Mouse (Mus musculus) myocyte (in vitro differentiated cells): Measurements from ENCODE around the gene Psmd2. TPM values are rescaled to one million over a fixed set of nuclear protein-coding genes. Genes with fewer than 3 reads are reported as not detected.
"Not testable (repeated sequence)": the region's sequence is repeated elsewhere in the genome, so short reads cannot be mapped to it uniquely, and the experiment has no call there.

Experiments used
- H3K27me3 ChIP-seq: one replicate; pipeline ENCODE4 v1.6.1; 2011; ENCODE audit not compliant: control insufficient read depth, insufficient read depth, insufficient read length
- H3K36me3 ChIP-seq: one replicate; pipeline ENCODE4 v1.6.1; 2011; ENCODE audit not compliant: control insufficient read depth, insufficient read depth
- H3K4me2 ChIP-seq: one replicate; pipeline ENCODE4 v1.6.1; 2011; ENCODE audit warnings: low read depth, control low read depth
- H3K4me3 ChIP-seq: one replicate; pipeline ENCODE4 v1.5.1; 2011; ENCODE audit warnings: mild to moderate bottlenecking, control low read depth, moderate library complexity
- H3K79me2 ChIP-seq: one replicate; pipeline ENCODE4 v1.6.1; 2011; ENCODE audit not compliant: control insufficient read depth, insufficient read depth
- H3ac ChIP-seq: one replicate; pipeline ENCODE4 v1.6.1; 2011; ENCODE audit not compliant: control insufficient read depth, insufficient read length
- CEBPB ChIP-seq: IDR thresholded peaks from 2 replicates; pipeline ENCODE4 v1.6.1; 2011; ENCODE audit warnings: mild to moderate bottlenecking, moderate library complexity; ENCODE audit not compliant: poor library complexity, insufficient read depth, severe bottlenecking
- E2F4 ChIP-seq: IDR thresholded peaks from one replicate; pipeline ENCODE4 v1.6.1; 2011; ENCODE audit warnings: mild to moderate bottlenecking, control low read depth, moderate library complexity; ENCODE audit not compliant: insufficient read depth
- MAX ChIP-seq: IDR thresholded peaks from one replicate; pipeline ENCODE4 v1.6.1; 2011; ENCODE audit warnings: low read depth, mild to moderate bottlenecking, control low read depth
- MYOD1 ChIP-seq, 3 experiments: IDR thresholded peaks; one replicate each; pipeline ENCODE4 v1.6.1; 2011; ENCODE audit warnings: control low read depth in 2 of 3, low read depth in 2 of 3, mild to moderate bottlenecking in 2 of 3, moderate library complexity in 1 of 3; ENCODE audit not compliant: insufficient read length in 2 of 3, control insufficient read depth in 1 of 3
- MYOG ChIP-seq, 3 experiments: IDR thresholded peaks; one replicate each; pipeline ENCODE4 v1.6.1; 2011; ENCODE audit warnings: control low read depth in 2 of 3, low read depth in 2 of 3, mild to moderate bottlenecking in 2 of 3; ENCODE audit not compliant: insufficient read length in 2 of 3, control insufficient read depth in 1 of 3, insufficient read depth in 1 of 3
- POLR2A ChIP-seq: IDR thresholded peaks from one replicate; pipeline ENCODE4 v1.6.1; 2011; ENCODE audit warnings: low read depth, mild to moderate bottlenecking, control low read depth, moderate library complexity; ENCODE audit not compliant: insufficient read length
- POLR2AphosphoS2 ChIP-seq: IDR thresholded peaks from one replicate; pipeline ENCODE4 v1.6.1; 2011; ENCODE audit warnings: low read depth, control low read depth; ENCODE audit not compliant: insufficient read length
- REST ChIP-seq: IDR thresholded peaks from one replicate; pipeline ENCODE4 v1.6.1; 2011; ENCODE audit warnings: mild to moderate bottlenecking, control low read depth, moderate library complexity; ENCODE audit not compliant: insufficient read depth, insufficient read length
- SRF ChIP-seq: IDR thresholded peaks from one replicate; pipeline ENCODE4 v1.6.1; 2011; ENCODE audit warnings: low read depth; ENCODE audit not compliant: control insufficient read depth, insufficient read length
- TCF12 ChIP-seq: IDR thresholded peaks from one replicate; pipeline ENCODE4 v1.6.1; 2011; ENCODE audit warnings: mild to moderate bottlenecking, control low read depth; ENCODE audit not compliant: poor library complexity, insufficient read depth, severe bottlenecking
- TCF3 ChIP-seq: IDR thresholded peaks from one replicate; pipeline ENCODE4 v1.6.1; 2011; ENCODE audit warnings: low read depth, control low read depth; ENCODE audit not compliant: insufficient read length
- USF1 ChIP-seq: IDR thresholded peaks from one replicate; pipeline ENCODE4 v1.6.1; 2011; ENCODE audit warnings: low read depth, mild to moderate bottlenecking, control low read depth, moderate library complexity
- polyA plus RNA-seq: library from polyadenylated mRNA; unstranded; fragments of >200 nt; fragmentation: generic; extraction: Trizol; gene quantifications from one replicate; pipeline ENCODE4 v1.2.1, GENCODE M21; 2012; ENCODE audit warnings: missing spikeins

The Psmd2 gene
- polyA plus RNA-seq, 1 experiment = 285 TPM

GRCm38 (mm10) chr16:20653315-20653714, 1.9 kb downstream of the Psmd2 start:
- Histone ChIP-seq H3K36me3 (peaks cover 28% of the 10 kb centered on the region), H3K27me3 (no peaks in the 10 kb centered on the region), H3K4me2 (peak overlapping the region; percentile 91), H3K79me2 (peaks cover 25% of the 10 kb centered on the region), H3ac (no peak overlapping the region), H3K4me3 (peak overlapping the region; percentile 98)
- TF ChIP-seq TCF12 (no peak), CEBPB (no peak), POLR2A (no peak), MYOD1 (IDR thresholded peaks at IDR 0.05; ENCODE audit: control insufficient read depth in 1 of 3, insufficient read length in 2 of 3, low read depth in 2 of 3) (no peak), E2F4 (no peak), POLR2AphosphoS2 (no peak), USF1 (no peak), SRF (no peak), TCF3 (no peak), REST (no peak), MYOG (IDR thresholded peaks at IDR 0.05; ENCODE audit: control insufficient read depth in 1 of 3, insufficient read depth in 1 of 3, insufficient read length in 2 of 3, low read depth in 2 of 3) (no peak), MAX (no peak)

- peaks cover 12% of the 10 kb centered on the region for H3K79me2 ChIP-seq
- peaks cover 65% of the 10 kb centered on the region for H3K36me3 ChIP-seq
- H3K4me3 ChIP-seq = no peak overlapping the region
- H3K27me3 ChIP-seq = no peaks in the 10 kb centered on the region
- no peak overlapping the region for H3ac ChIP-seq
- H3K4me2 ChIP-seq = no peak overlapping the region
- TF ChIP-seq POLR2A (no peak), REST (no peak), E2F4 (no peak), USF1 (no peak), MYOD1 (IDR thresholded peaks at IDR 0.05; ENCODE audit: control insufficient read depth in 1 of 3, insufficient read length in 2 of 3, low read depth in 2 of 3) (no peak), MYOG (IDR thresholded peaks at IDR 0.05; ENCODE audit: control insufficient read depth in 1 of 3, insufficient read depth in 1 of 3, insufficient read length in 2 of 3, low read depth in 2 of 3) (no peak), CEBPB (no peak), TCF3 (no peak), SRF (no peak), MAX (no peak), TCF12 (no peak), POLR2AphosphoS2 (no peak)
Measured at GRCm38 (mm10) chr16:20657661-20658060, 6.2 kb downstream of the Psmd2 start.

- H3K4me2 ChIP-seq, H3K79me2 ChIP-seq, H3ac ChIP-seq, H3K36me3 ChIP-seq, H3K27me3 ChIP-seq, H3K4me3 ChIP-seq: not testable (repeated sequence)
Measured at GRCm38 (mm10) chr16:20668013-20668412, 16.6 kb downstream of the Psmd2 start, which contains the start of gene Eif4g1. TSS of gene Eif4g1 (plus strand) at chr16:20668313.

- no peak overlapping the region for H3K4me3 ChIP-seq
- H3K4me2 ChIP-seq = no peak overlapping the region
- no peaks in the 10 kb centered on the region for H3K36me3 ChIP-seq
- H3K27me3 ChIP-seq = no peaks in the 10 kb centered on the region
- H3ac ChIP-seq = no peak overlapping the region
- TF ChIP-seq REST = no peak
- no peak for TF ChIP-seq POLR2AphosphoS2
- TF ChIP-seq MYOG (IDR thresholded peaks at IDR 0.05; ENCODE audit: control insufficient read depth in 1 of 3, insufficient read depth in 1 of 3, insufficient read length in 2 of 3, low read depth in 2 of 3) = no peak
- TF ChIP-seq E2F4 = no peak
- no peak for TF ChIP-seq USF1
- TF ChIP-seq CEBPB = no peak
- no peak for TF ChIP-seq TCF12
- TF ChIP-seq MYOD1 (IDR thresholded peaks at IDR 0.05; ENCODE audit: control insufficient read depth in 1 of 3, insufficient read length in 2 of 3, low read depth in 2 of 3) = no peak
- no peak for TF ChIP-seq POLR2A
- no peak for TF ChIP-seq MAX
- TF ChIP-seq SRF = no peak
- no peak for TF ChIP-seq TCF3
- peaks cover 23% of the 10 kb centered on the region for H3K79me2 ChIP-seq
Measured at GRCm38 (mm10) chr16:20670291-20670690, 18.8 kb downstream of the Psmd2 start.

GRCm38 (mm10) chr16:20671886-20672285, 20.4 kb downstream of the Psmd2 start:
- no peaks in the 10 kb centered on the region for H3K27me3 ChIP-seq
- H3K4me2 ChIP-seq = peak overlapping the region; percentile 87
- peak overlapping the region; percentile 81 for H3K4me3 ChIP-seq
- H3K36me3 ChIP-seq = peaks cover 9% of the 10 kb centered on the region
- H3ac ChIP-seq = no peak overlapping the region
- TF ChIP-seq TCF12 = no peak
- H3K79me2 ChIP-seq = peaks cover 39% of the 10 kb centered on the region
